Mouse (Mus musculus) c-Kit-negative CD71-positive TER-119-positive erythroid progenitor cells, embryonic 14.5 days (primary cell): ENCODE results near the gene Nova2.

Source experiments
- DNase-seq: peaks from one replicate; pipeline ENCODE4 v3.0.0-alpha.2; 2013; ENCODE audit warnings: low read depth, low spot score

Gene Nova2

DNA sequence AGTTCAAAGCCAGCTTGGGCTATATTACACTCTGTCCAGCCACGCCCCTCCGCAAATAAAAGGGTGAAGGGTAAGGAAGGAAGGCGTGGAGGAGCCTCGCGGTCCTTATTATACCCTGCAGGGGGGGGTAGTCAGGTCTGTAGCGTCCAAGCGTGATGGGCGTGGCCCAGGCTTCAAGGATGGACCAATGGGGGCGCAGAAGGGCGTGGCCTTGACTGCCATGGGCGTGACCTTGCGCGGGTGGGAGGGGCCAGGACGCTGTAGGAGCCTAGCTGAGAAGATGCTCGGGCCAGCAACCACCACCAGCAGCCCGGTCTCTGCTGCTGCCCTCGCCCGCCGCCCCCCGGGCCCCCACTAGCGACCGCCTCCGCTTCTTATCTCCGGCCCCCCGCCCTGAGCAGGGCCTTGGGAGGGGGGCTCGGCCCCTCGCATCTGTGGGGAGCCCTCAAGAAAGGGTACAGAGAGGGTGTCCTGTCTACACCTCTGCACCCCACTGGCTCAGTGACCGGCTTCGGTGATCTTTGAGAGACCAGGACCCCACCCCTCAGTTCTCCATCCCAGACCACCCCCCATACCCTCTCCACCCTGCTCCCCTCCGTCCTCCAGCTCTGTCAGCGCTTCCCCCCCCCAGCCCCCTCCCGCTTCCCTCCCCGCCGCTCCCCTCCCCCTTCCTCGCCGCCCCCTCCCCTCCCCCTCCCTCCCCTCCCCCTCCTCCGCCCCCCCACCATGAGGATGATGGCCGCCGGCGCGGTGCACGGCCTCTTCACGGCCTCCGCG, at the start of gene Nova2:
TSS of gene Nova2 (plus strand) at position 727 of the 777 bp plus-strand sequence.
- peak; percentile 17 for DNase-seq

DNA sequence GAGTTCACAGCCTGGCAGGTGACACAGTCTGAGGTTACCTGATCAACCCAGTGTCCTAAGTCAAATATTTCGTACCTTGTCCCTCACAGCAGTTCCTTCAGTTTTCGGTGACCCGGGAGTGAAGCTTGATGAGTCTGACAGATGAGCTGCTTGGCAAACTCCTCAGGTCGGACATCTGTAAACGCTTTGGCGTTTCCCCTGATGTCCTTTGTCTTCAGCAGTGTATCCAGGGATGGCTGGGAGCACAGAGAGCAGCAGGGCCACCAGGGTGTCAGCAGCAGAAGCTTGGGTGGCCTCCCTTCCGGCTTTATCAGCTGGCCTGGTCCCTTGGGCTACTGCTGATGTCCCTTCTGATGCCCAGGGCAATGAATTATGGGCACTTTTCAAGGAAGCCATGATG, 47.0 kb upstream of the Nova2 start:
- DNase-seq = no peak

- no peak for DNase-seq
These were observed 41.5 kb upstream of the Nova2 start for GRCm38 (mm10) chr7:18883991-18884744.

GRCm38 (mm10) chr7:18884745-18885422, 40.8 kb upstream of the Nova2 start:
- DNase-seq = no peak

DNA sequence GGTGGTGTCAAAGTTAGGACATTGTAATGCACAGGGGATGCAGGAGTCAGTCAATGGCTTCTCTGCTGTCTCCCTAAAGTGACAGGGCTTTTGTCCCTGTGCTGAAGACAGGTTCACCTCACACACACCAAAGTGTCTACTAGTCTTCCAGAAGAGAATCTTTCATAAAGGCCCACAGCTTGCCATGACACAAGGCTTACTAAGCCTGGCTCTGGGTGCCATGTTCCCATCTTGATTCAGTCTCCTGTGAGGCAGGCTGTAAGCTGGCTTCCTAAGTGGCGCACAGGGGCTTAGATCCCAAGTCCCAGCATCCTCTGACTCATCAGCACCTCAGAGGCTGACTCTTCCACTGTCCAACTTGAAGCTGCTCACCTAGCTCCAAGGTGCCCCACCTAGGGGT, 38.7 kb upstream of the Nova2 start:
- no peak for DNase-seq

- DNase-seq = no peak
These were observed 34.8 kb upstream of the Nova2 start for GRCm38 (mm10) chr7:18890848-18891247.

DNA sequence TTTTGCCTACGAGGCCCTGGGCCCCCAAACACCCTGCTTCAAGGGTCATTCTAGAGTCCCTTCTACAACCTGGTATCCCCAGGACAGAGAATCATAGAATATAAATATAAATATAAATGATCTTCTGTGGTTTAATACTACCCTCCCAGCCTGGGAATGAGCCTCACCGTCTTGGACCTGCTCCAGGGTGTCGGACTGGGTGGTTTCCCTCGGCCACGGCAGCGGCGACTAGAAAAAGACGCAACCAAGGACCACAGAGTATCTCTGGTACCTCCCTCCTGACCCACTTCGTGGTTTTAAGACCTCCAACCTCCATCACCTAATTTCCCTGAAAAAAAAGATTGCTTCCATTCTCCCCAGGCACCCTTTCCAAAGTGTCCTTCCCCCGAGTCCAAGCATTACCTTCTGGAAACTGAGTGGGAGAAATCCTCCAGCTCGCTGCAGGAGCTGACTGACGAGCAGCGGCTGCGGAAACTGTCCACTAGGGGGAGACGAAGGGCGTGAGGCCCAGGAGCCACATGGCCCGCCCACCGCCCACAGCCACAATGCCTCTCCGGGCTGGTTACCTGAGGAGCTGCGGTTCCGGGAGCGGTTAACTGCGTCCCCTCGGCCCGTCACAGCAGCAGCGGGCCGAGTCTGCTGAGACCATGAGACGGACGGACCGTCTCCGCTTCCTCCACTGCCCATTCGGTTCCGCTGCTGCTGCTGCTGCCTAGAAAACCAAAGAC, 33.7 kb upstream of the Nova2 start:
- peak; percentile 43 for DNase-seq

DNA sequence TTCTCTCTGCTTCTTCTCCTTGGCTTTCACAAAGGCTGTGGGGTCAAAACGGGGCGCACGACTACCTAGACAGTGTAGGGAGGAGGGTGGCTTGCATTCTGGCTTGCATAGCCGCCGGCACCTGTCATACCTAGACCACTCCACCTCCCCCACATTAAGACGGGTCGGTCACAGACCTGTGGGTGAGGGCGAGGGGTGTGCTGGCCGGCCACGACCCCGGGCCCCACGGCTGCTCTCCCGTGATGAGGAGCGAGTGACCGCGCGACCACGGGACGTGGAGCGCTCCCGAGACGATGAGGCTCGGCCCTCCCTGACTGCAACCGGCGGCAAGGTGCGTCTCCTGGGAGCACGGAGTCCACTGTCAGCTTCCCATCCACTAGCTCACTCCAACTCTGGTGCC, 32.7 kb upstream of the Nova2 start:
- DNase-seq = no peak

DNA sequence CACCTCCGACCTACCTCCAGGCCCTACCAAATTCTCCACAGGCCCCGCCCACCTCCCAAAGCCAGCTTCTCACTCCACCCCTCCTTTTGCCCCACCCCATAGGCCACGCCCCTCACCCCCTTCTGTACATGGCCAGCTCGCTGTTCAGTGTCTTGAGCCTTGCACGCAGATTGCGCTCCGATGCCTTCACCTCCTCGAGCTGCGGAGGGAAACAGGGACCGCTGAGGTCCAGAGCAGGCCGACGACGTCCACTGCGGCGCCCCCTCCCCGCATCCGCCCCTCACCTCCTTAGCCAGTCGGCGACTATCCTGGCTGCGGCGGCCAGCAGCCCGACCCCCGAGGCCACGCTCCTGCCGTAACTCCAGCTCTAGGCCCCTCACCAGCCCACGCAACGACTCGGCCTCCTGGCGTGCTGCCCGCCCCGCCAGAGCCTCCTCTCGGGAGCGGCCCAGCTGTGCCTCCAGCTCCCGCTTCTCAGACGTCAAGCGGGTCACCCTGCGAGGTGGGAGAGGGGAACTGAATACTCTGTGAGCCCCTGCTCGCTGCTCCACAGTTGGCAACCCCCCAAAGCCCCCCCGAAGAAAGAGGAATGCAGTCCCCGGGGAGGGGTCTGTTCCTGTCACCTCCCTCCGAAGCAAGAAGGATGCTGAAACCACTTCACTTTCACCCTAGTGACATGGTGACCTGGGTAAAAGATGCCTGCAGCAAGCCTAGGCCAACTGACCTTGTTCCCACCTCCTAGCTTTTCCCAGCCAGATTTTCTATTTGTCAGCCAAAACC, 31.8 kb upstream of the Nova2 start:
- DNase-seq = no peak

- no peak for DNase-seq
These were observed 29.2 kb upstream of the Nova2 start for GRCm38 (mm10) chr7:18896536-18896935.

- no peak for DNase-seq
These were observed 25.2 kb upstream of the Nova2 start for GRCm38 (mm10) chr7:18900513-18900912.

GRCm38 (mm10) chr7:18902486-18902885, 23.2 kb upstream of the Nova2 start:
- DNase-seq = no peak

GRCm38 (mm10) chr7:18904971-18905370, 20.7 kb upstream of the Nova2 start:
- DNase-seq = no peak

GRCm38 (mm10) chr7:18909797-18910196, 15.9 kb upstream of the Nova2 start:
- no peak for DNase-seq

DNA sequence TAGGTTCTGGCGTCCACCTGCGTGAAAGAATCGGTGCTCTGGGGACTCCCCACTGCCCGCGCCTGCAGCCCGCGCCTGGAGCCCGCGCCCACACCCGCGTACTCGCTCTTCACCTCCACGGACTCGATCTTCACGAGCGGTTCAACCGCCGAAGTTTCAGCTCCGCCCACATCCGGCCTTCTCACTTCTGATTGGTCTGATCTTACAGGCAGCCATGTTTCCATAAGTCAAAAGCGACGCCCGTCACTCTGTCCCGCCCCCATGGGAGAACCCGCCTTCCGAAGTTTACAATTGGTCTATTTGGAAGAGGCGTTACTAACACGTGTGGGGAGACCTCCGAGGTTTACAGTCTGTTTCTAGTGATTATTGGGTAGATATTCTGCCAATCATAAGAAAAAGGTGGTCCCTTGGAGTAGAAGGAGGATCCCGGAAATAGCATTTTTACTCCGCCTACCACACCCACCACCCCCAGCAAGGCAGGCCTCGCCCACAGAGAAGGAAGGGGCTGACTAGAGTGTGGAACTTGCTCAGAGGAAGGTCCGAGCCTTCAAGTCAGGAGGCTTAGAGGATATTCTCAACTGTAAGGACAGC, 15.4 kb upstream of the Nova2 start, which contains the start of gene Ccdc61:
TSS of gene Ccdc61 (minus strand) at position 175 of the 591 bp plus-strand sequence.
- DNase-seq = peak; percentile 97

DNA sequence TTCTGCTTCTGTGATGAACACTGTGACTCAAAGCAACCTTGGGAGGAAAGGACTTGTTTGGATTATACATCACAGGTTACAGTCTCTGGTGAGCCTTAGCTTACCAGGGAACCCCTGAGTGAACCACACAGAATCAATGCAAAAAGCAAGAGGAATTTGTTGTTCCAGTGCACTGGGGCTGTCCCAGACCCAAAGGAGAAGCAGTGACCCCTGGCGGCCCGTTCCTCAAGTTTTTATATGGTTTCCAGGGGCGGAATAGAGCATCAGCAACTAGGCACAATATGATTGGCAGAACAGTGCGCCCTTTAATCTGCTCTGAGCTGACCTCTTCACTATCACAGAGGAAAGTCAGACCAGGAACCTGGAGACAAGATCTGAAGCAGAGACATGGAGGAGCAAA, 9.4 kb upstream of the Nova2 start:
- no peak for DNase-seq

DNA sequence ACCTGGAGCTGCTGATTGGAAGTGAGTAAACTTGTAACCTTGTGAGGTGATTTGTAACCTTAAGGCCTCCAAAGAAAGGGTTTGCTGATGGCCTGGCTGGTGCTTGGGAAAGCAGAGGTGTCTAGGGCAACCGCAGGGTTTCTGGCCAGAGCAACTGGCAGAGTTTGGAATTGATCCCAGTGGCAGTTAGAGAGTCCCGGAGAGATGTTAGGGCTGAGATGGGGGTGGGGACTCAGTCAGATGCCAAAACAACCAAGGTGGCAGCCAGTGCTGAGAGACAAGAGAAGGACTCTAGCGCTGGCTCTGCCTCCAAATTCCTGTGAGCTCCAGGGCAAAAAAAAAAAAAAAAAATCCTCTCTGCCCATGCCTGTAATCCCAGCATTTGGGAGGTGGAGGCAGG, 7.8 kb upstream of the Nova2 start:
- DNase-seq = no peak

GRCm38 (mm10) chr7:18921069-18921468, 4.6 kb upstream of the Nova2 start:
- no peak for DNase-seq

GRCm38 (mm10) chr7:18922807-18923206, 2.9 kb upstream of the Nova2 start:
- DNase-seq = no peak

GRCm38 (mm10) chr7:18923267-18923666, 2.4 kb upstream of the Nova2 start:
- no peak for DNase-seq
